Mouse (Mus musculus) naive thymus-derived CD4-positive, alpha-beta T cell, adult 5 months (primary cell): Measurements from ENCODE around the gene Gm20521. TPM values are rescaled to one million over a fixed set of nuclear protein-coding genes. Genes with fewer than 3 reads are reported as not detected.

ENCODE experiments used
- polyA plus RNA-seq: library from polyadenylated mRNA; unstranded; fragments of 100-300 nt; shearing (Covaris generic); gene quantifications from one replicate; pipeline ENCODE4 v1.2.1, GENCODE M21; 2017

Gene Gm20521
- polyA plus RNA-seq, result not detected

GRCm38 (mm10) chr14:54883154-54884021 is at the start of gene Gm20521, which contains the start of gene Bcl2l2:
Gene Gm20521, plus strand, starts transcription at chr14:54883441.
Gene Bcl2l2, plus strand, starts transcription at chr14:54883377.

GRCm38 (mm10) chr14:54870861-54871260 is 12.4 kb upstream of the Gm20521 start, which contains the start of gene Homez:
Gene Homez, minus strand, starts transcription at chr14:54870961.

GRCm38 (mm10) chr14:54877048-54877715 is 6.1 kb upstream of the Gm20521 start, which contains the start of gene Ppp1r3e:
Gene Ppp1r3e, minus strand, starts transcription at chr14:54877550.

GRCm38 (mm10) chr14:54892200-54892599 is 9.0 kb downstream of the Gm20521 start, which contains the start of gene Pabpn1:
Gene Pabpn1, plus strand, starts transcription at chr14:54892500.

GRCm38 (mm10) chr14:54912886-54913285 is 29.6 kb downstream of the Gm20521 start, which contains the start of gene Slc22a17:
Gene Slc22a17, minus strand, starts transcription at chr14:54913132.

GRCm38 (mm10) chr14:54925349-54926342 is 42.4 kb downstream of the Gm20521 start, which contains the start of gene Efs:
Gene Efs, minus strand, starts transcription at chr14:54926126.

GRCm38 (mm10) chr14:54932645-54933150 is 49.5 kb downstream of the Gm20521 start, which contains the start of gene Il25:
Gene Il25, plus strand, starts transcription at chr14:54932695.

GRCm38 (mm10) chr14:54935904-54936830 is 52.9 kb downstream of the Gm20521 start, which contains the start of gene Cmtm5:
Gene Cmtm5, plus strand, starts transcription at chr14:54936261.

Other genes starting within 250 kb of the Gm20521 start
- not detected for gene Gm17606, start 242.5 kb upstream of the Gm20521 start, polyA plus RNA-seq
- gene Cdh24, start 242.1 kb upstream of the Gm20521 start, polyA plus RNA-seq, result 3.2 TPM
- 72.4 TPM for gene 1700123O20Rik, start 197.2 kb upstream of the Gm20521 start, polyA plus RNA-seq
- gene Acin1, start 196.5 kb upstream of the Gm20521 start, polyA plus RNA-seq, result 153 TPM
- not detected for gene Gm29776, start 184.6 kb upstream of the Gm20521 start, polyA plus RNA-seq
- not detected for gene Cebpe, start 171.3 kb upstream of the Gm20521 start, polyA plus RNA-seq
- not detected for gene Slc7a8, start 101.5 kb upstream of the Gm20521 start, polyA plus RNA-seq
- gene Rnf212b, start 69.3 kb upstream of the Gm20521 start, polyA plus RNA-seq, result not detected
- 3.7 TPM for gene Homez, start 12.5 kb upstream of the Gm20521 start, polyA plus RNA-seq
- gene Ppp1r3e, start 5.9 kb upstream of the Gm20521 start, polyA plus RNA-seq, result 2.7 TPM
- gene Bcl2l2, start 64 bp upstream of the Gm20521 start, polyA plus RNA-seq, result 0.25 TPM
- 229 TPM for gene Pabpn1, start 9.1 kb downstream of the Gm20521 start, polyA plus RNA-seq
- gene Slc22a17, start 29.7 kb downstream of the Gm20521 start, polyA plus RNA-seq, result 2.7 TPM
- not detected for gene Efs, start 42.7 kb downstream of the Gm20521 start, polyA plus RNA-seq
- not detected for gene Il25, start 49.3 kb downstream of the Gm20521 start, polyA plus RNA-seq
- not detected for gene Cmtm5, start 52.8 kb downstream of the Gm20521 start, polyA plus RNA-seq
- gene Myh6, start 83.5 kb downstream of the Gm20521 start, polyA plus RNA-seq, result not detected
- gene Gm17428, start 93.5 kb downstream of the Gm20521 start, polyA plus RNA-seq, result not detected
- gene Myh7, start 111.2 kb downstream of the Gm20521 start, polyA plus RNA-seq, result not detected
- gene Ngdn, start 132.0 kb downstream of the Gm20521 start, polyA plus RNA-seq, result 144 TPM
- 4.0 TPM for gene Zfhx2, start 208.9 kb downstream of the Gm20521 start, polyA plus RNA-seq
- 3.3 TPM for gene Thtpa, start 211.3 kb downstream of the Gm20521 start, polyA plus RNA-seq
- gene Ap1g2, start 223.2 kb downstream of the Gm20521 start, polyA plus RNA-seq, result 137 TPM
- gene Jph4, start 233.5 kb downstream of the Gm20521 start, polyA plus RNA-seq, result not detected